Mouse (Mus musculus): ENCODE measurements around the gene Itprid1.

Itprid1 gene

DNA sequence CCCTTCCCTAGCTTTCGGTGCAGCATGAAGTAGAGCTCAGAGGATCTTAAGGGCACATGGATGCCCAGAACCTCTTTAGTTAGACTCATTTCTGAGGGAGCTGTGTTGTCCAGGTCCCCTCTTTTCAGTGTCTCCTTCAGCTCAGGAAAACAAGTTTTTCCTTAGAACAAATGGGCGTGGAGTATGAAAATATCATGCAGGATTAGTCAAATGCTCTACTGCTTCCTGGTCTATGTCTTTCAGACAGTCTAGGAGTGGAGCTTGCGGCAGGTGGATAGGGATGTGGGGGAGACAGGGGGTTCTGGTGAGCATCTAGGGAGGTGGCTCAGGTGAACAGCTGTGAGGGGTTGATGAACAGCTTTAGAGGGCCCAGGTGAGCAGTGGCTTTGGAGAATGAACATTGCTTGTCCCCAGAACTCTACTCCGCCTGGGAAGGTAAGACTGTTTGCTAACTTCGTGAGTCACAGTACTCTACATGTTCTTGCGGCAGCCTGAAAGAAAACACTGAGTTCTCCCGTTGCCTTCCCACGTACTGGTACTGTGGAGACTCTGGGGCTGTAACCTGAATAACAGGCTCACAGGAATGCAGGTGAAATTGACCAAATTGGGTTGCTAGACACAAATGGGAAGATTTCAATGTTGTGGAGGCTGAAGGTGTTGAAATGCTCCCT, at the start of gene Itprid1:
Gene Itprid1, plus strand, starts transcription at position 246 of the 671 bp plus-strand sequence.
- DNase-seq (ENCODE audit: low read depth, low spot score), result no peak

DNA sequence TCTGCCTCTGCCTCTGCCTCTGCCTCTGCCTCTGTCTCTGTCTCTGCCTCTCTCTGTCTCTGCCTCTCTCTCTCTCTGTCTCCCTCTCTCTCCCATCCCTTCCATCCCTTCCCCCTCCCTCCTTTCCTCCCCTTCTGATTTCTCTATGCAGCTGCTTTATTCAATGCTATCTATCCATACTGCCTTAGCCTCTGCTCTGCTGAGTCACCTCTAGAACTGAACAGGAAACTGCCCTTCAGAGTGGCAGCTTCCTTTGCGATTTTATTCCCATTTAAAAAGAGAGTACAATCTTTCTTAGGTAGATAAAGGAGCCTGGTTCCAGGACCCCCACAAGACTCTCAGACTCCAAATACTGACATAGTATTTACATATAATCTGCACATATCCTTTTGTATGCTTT, 47.1 kb upstream of the Itprid1 start:
- no peak for DNase-seq (ENCODE audit: low read depth, low spot score)

DNA sequence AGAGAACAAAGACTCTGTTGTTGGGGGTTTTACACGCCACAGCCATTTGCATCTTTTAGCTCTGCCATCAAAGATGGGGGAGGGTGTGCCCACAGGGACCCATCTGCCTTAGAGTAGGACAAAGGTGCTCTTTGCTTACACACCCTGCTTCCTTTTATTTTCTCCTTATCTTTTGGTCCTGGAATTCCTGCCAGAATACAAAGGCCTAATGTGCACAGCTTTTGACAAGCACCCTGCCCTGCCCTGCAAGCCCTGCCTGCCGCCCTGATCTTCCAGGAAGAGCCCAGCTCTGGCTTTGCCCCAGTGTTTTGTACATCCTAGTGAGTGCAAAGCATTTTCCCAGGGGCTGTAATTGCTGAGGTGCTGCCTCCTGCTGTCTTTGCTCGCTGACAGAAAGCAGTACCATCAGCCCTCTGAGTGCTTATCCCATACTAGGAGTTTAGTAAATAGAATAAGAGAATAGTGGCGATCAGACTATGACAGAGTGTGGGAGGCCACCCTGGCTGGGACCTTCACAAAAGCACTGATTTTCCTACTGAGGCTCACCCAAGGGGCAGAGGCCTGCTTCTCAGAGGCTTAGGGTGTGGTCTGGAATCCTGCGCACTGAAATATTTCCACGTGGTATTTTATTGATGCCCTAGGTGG, 44.7 kb upstream of the Itprid1 start:
- DNase-seq (ENCODE audit: low read depth, low spot score), result no peak

DNA sequence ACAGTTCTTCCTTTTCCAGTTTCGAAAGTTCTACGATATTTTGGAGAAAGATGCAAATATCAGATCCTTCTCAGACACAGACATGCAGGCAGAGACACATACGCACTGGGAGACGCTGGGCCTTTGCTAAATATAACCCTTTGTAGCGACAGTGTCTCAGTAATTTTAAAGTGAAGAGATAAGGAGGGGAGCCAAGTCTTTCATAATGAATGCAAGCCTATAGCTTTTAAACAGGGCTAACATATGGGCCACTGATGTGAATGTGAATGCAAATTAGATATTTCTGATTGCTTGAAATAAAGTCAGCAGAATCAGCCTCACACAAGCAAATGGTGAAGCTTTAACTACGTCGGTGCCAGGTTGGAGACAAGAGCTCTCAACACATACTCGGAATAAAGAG, 44.2 kb upstream of the Itprid1 start:
- DNase-seq (ENCODE audit: low read depth, low spot score), result no peak

DNA sequence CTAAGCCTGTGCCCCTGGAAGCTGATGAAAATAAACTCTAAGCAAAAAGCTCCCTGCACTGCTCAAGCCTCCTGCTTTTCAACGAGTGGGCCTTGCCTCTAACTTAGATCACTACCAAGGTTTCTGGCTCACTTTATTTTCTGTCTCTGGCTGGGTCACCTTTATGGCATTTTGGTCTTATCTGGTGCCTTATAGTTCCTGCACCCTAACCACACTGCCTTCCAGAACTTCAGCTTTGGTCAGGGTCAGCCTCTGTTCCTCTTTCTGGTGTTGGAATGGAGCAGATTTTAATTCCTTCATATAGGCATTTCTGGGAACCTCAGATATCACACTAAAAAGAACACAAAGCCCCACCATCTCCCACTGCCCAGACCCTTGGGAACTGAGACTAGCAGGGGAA, 34.0 kb upstream of the Itprid1 start:
- no peak for DNase-seq (ENCODE audit: low read depth, low spot score)

DNA sequence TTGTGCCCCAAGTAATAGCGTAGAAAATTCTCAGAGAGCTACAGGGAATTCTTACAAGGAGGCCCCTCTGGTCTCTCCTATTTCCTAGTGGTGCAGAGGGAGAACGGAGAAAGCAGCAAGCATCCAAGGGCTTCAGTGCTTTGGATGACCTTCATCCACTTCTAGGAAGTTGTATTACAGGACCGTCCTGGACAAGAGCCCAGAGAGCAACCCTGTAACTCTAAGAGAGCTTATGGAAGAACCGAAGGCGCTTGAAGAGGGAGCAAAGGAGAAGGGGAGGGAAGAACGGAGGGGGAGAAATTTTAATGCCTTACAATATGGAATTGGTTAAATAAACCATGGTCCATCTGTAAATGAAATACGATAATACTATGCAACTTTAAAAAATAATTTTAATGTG, 33.3 kb upstream of the Itprid1 start:
- no peak for DNase-seq (ENCODE audit: low read depth, low spot score)

DNA sequence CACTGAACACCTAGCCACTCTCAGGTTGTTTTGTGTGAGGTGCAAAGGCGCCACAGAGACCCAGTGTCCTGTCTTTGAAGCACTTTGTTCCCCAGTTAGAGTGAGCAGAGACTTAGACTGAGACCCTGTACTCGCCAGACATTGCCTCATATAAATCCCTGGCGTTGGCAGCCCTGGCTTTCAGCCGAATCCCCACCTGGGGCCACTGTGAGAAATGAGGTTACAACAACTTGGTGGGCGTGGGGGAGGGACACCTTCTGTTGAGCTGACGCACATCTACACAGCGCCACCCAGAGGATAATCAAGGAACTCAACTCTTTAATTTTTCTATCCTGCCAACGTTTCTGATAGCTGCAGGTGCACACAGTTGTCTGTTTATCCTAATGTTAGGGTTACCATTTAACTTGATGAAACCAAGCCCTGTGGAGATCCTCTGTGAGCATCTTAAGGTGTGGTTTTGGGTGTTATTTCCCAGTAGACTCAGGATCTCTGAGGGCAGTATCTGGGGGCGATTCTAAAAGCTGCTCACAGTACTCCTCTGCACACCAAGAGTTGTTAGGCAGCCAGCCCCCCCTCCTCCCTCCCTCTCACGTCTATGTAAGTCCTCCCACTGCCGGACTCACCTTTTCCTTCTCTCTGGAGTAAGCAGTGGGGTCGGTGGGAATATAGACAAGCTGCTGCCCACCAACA, 32.6 kb upstream of the Itprid1 start:
- DNase-seq (ENCODE audit: low read depth, low spot score), result no peak

DNA sequence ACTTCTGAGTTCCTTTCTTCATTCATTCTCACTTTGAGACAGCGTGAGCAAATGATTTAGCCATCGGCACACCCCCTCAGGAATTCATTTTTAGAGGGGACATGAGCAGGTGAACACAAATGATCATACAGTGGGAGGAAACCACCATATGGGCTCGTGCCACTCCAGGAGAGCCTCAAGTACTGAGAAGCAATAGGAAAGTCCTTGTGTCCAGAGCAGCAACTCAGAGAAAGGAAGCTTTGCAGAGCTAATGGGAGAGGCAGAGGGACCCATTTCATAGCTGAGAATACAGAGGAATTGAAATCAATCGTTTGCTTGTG, 32.1 kb upstream of the Itprid1 start:
- no peak for DNase-seq (ENCODE audit: low read depth, low spot score)

DNA sequence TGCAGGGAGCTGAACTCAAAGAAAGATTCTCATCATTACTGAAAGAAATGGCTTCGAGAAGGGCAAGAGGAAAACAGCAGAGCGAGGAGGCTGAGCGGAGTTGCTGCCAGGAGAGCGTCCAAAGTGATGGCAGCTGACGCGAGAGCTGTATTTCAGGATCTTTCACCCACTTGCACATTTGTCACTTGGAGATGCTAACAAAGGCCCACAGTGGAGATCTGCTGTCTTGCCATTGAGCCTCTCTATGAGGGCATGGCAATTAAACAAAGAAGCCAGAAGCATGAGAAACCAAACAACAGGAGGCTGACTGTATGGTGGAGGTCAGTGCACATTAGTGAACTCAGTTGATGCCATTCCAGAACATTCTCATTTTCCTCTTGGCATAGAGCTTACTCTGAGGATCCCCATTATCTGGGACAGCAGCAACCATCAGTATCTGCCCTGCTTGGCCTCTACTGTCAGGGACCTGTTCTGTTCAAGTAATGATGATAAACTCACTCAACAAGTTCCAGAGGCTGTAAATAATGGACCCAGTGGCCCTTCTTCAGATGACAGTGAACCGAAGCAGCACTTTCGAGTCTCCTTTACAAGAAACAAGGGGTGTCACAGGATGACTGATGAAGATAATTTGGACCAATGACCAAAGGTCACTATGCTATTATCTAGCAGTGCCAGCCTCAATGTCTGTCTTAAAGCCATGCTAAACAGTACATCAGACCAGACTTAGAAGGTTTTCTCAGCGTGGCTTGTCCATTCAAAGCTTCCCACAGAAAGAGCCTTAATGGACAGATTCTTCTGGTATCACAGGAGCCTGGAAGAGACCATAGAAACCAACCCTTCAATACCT, 31.2 kb upstream of the Itprid1 start:
- no peak for DNase-seq (ENCODE audit: low read depth, low spot score)

DNA sequence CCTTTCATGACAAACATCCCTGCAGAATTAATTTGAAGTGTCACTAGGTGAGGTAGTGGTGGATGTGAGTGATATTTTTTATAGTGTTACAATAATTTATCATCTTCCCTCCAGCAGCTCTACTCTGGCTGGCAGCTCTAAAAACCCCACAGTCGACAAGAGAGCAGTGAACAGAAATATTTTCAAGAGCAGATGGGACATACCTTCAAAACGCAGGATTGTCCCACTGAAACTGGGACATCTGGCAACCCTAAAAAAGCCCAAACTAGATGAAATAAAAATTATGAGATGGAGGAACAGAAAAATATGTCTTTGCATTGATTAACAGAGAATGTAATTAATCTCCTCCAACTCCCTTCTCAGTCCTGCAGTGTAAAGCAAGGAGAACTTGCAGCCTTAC, 30.2 kb upstream of the Itprid1 start:
- no peak for DNase-seq (ENCODE audit: low read depth, low spot score)

DNA sequence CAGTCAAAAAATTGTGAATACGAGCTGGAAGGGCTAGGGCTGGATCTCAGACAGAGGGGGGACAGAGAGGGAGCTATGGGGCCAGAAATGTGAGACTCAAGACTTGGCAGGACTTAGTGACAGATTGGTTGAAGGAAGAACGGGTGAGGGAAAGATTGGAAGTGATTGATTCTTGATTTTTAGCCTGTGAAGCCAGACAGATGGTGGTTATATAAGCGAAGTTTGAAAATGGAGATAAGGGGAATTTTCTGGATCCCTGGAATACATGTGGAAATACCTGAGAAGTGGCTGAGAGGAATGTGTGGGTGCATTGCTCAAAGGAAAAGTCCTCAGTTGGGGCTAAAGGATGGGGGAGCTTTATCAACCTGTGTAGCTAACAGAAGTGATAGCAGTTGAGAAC, 28.0 kb upstream of the Itprid1 start:
- no peak for DNase-seq (ENCODE audit: low read depth, low spot score)

DNA sequence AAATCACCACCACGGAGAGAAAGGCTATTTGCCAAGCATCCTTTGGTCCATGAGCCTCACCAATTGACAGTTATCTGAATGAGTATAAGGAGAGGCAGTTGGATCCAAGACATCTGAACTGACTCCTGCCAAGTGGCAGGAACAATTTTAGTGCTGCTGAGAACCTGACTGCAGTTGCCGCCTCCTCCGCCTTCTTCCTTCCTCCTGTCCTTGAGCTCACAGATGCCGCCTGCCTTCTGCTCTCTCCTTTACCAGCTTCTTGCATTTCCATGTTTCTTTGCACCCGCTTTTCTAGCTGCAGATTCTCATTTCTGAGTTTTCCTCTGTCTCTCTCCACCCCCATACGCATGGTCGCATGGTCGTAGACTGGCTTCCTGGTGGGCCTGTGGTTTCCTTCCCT, 25.5 kb upstream of the Itprid1 start:
- DNase-seq (ENCODE audit: low read depth, low spot score), result no peak

DNA sequence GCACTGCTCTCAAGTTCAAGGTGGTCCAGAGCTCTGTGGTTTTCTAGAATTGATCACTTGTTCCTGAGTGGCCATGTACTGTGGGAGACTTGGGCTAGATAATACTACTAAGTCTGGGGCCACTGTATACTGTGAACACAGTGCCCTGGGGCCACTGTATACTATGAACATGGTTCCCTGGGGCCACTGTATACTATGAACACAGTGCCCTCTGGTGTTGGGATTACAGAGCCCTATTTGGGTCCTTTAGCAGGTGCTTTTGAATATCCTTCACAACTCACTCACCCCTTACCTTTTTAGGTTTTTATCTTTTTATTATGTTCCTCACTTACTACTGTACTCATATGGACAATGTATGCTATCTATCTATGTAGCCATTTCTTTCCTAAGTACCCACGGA, 24.3 kb upstream of the Itprid1 start:
- no peak for DNase-seq (ENCODE audit: low read depth, low spot score)

DNA sequence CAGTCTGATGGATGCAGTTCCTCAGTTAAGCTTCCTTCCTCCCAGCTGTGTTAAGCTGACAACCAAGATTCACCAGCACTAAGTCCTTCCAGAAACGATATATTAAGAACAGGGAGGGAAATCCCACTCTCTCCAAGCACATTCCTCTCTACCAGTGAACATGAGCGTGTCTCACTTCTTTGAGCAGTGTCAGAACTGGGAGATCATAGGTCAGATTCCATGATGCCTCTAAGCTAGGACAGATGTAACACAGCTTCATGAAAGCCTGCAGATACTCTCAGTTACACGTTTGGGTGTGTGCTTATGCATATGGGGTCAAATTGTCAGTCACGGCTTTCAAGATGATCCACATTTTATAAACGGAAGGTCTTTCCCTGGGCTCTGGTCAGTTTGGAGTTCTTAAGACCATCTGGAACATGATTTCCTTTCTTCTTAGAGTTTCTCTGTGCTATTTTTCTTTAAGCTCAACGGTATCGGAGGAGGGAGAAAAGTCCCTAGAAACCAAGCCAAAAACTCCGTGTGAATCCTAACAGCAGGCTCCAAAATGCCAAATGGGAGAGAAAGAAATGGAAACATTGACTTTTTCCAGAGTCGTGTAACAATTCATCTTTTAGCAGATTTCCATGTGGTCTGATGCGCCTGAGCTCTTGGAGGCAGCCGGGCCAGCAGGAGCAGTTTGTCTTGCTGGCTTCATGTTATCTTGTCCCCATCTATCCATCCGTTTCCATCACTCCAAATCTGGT, 22.3 kb upstream of the Itprid1 start:
- DNase-seq (ENCODE audit: low read depth, low spot score), result no peak

DNA sequence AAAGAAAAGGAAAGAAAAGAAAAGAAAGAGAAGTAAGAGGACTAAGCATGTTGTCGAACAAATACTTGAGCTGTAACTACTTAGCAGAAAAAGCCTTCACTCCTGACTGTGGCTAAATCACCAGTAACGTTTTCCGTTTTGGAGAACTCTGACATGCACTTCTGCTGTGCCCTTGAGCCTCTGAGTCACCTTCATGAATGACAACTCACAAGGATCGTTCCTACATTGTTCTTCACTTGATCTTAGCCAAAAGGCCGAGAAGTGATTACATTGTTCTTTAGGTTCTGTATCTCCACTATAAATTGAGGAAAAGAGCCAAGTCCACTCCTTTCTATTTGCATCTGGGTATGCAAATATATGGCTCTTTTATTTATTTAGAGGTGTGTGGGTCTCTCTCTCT, 19.8 kb upstream of the Itprid1 start:
- no peak for DNase-seq (ENCODE audit: low read depth, low spot score)

DNA sequence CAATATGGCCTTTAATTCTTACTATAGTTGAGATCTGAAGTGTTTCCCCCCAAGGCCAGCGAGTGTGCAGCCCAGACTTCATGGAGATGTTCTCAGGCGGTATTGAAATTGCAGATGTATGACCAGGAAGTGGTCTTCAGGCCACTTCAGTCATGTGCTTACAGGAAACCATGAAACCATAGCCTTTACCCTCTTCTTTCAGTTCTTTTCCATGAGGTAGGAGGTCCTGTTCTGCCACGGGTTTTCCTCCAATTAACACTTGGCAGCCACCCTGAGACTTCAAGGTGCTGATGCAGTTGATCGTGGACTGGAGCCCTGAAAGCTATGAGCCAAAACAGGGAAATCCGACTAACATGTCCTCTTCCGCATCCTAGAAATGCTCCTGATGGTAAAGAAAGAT, 7.0 kb upstream of the Itprid1 start:
- DNase-seq (ENCODE audit: low read depth, low spot score), result no peak

DNA sequence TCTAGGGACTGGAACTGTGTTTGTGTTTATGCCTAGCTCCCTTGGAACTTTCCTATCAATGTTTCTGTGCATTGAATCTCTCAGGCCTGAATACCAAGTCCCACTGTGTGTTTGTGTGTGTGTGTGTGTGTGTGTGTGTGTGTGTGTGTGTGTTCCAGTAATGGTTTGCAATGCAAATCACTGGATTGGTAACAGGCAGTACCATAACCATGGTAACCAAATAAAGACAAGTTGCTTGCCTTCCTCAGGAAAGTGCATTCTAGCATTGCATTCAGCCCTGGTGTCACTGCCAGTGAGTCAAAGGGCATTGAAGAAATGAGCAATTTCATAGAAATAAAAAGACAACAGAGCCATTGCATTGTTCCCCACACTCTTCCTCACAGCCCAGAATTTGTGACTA, 15.9 kb downstream of the Itprid1 start:
- DNase-seq (ENCODE audit: low read depth, low spot score), result no peak

DNA sequence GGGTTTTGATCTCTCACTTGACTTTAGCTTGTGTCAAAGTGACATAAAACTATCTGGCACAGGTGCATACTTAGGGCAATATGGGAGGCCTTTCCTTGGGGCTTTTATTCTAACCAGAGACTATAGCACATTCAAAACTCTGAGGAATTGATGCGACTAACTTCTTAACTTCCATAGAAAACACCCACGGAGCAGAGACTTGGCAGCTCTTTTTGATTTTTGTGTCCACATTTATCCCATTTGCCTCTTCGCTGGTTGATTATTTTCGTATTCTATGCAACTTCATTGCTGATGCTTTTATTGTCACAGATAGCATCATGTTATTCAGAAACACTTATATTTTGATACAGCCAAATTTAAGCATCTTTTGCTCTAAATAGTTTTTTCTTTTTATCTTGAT, 19.4 kb downstream of the Itprid1 start:
- DNase-seq (ENCODE audit: low read depth, low spot score), result no peak

DNA sequence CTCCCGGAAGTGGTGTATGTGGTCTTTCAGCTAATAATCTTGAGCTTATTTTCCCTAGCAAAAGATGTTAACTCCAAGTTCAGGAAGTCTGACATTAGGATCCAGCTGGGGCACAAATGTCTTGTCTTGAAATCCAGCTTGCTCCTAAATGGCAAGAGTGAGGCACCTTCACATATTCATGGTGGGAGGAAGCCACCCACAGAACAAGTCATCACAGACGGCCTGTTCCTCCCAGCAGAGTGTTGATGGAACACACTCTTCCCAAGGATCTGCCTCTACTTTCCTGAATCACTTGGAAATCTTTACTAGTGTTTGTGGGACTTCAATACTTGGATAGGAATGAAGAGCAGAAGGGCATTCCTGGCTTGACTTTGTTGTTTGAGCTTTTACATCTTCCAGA, 28.5 kb downstream of the Itprid1 start:
- no peak for DNase-seq (ENCODE audit: low read depth, low spot score)

DNA sequence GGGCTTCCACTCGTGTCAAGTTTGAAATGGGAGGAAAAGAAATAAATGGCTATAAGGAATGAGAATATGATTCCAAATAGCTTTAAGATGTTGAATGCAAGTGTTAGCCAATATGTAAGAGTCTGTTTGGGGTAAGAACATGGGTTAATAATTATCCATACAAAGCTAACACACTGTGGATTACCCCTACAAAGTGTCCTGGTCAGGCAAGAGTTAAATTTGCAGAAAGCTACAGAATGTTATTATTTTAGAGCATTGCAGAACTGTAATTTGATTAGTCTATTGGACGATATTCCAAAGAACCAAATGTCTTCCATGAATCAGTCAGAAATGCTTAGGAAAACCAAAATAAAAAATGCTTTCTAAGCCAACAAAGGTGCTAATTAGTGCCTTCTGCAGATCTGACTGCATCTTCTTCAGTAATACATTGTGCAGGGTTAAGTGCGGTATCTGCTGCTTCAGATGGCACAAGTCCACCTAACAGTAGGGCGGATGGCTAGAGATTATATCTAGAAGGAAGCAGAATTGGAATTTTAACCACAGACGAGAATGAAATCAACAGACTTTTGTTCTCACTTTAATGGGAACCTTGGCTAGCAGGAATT, 42.8 kb downstream of the Itprid1 start:
- no peak for DNase-seq (ENCODE audit: low read depth, low spot score)

DNA sequence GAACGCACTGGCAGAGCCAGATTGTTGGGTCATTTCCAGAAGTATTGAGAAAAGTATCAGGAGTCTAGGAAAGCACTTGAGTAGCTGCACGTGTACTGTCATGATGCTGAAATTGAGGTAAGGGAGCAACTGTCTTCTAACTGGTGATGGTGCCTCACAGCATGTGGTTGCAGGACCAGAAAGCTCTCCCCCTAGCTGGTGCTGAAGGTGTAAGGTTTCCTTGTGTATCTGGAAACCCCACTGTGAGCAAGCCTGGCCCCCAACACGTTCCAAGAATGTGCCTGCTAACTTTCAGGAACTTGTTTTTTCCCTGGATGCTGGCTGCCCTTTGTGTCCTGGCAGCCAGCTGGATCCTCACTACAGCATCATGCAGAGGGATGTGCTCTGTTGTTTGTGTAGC, 44.2 kb downstream of the Itprid1 start:
- DNase-seq (ENCODE audit: low read depth, low spot score), result no peak
